Mouse (Mus musculus): ENCODE results near the gene Olfr1378.

The Olfr1378 gene

DNA sequence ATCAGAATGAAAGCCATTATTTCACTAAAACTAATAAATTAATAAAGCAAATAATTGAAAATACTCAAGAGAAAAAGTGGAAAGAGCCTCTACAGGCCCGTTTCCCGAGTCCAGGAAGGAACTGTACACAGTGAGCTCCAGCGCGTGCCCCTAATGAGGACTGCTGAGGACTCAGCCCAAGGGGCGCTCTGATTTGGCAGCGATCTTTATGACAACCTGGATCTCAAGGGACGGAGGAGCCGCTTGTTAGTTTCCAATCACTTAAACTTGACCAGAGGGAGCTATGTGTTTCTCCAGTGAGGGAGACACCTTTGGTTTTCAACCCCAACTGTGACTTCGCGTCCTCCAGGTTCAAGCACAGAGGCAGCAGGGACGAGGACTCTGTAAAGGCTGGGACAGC lies at the start of gene Olfr1378:
TSS of gene Olfr1378 (plus strand) at position 301 of the 400 bp plus-strand sequence.
- DNase-seq (ENCODE audit: low spot score): no peak

DNA sequence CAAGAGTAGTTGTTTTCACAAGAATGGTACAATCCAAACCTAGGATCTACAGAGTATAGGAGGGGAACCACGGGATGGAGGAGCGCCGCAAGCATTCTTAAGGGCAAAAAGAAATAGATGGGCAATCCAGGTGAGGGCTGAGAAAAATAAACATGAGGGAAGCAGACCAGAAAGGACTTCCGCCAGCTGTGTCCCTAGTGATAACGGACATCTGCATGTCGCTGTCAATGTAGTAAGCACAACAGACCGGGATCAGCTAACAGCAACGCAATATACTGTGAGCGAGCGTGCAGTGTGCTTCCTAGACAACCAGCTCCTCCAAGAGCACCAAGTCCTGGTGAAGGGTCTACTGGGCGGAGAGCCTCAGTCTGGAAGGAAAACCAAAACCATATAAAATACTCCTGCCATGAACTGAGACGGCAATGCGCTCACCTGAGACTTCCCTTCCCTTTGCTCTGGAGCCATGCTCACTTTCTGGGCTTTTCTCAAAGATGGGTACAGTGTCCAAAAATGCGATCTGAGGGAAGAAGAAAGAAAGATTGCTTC lies 35.8 kb upstream of the Olfr1378 start:
- DNase-seq (ENCODE audit: low spot score): no peak

DNA sequence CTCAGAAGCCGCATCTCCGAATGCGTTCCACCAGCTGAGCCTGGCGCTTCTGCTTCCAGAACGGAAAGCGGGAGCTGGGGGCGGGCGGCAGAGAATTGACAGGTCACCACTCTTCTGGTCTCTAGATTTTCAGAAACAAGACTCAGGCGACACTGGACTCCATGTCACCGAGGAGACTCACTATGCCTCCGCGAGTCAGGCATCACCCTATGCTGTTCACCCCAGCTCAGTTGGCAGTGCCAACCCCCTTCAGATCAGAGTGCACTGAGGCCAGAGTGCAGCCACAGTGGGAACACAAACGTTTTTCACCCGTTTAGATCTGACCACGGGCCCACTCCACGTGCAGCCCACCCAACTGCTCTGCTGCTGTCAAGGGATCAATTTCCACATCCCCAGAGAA lies 35.3 kb upstream of the Olfr1378 start:
- DNase-seq (ENCODE audit: low spot score): no peak

DNA sequence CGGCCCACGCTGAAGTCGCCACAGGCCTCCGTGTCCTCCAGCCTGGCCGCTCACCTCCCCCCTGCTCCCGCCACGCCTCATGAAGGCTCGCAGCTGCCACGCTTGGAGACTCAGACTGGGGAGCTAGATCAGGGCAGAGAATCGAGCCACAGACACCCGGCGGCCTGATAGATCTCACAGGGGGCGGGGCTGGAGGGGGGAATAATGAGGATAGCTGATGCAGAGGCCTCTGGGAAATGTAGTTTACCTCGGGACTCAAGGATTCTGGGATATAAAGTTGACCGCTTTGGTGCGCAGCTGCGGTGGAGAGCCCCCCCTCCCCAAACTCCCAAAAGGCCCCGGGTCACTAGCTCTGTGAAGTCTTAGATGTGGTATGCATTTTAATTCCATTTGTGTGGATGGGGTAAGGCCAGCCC lies 34.9 kb upstream of the Olfr1378 start, which contains the start of gene Zfp354b:
TSS of gene Zfp354b (minus strand) at position 183 of the 416 bp plus-strand sequence.
- DNase-seq (ENCODE audit: low spot score): peak; percentile 33

DNA sequence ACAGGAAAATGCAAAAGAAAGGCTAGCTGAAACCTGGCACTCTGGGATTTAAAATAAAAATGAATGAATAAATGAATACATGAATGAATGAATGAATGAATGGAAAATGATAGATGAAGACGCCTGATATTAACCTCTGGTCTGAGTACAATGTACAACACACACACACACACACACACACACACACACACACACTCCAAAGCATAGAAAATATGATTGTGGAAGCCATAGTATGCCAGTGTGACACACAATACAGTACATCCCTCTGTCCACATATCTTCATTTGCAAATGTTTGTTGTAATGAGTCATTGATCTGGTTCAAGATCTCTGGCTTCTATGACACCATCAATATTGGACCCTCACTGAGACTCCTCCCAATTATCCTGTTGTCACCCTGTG lies 34.3 kb upstream of the Olfr1378 start:
- no peak for DNase-seq (ENCODE audit: low spot score)

DNA sequence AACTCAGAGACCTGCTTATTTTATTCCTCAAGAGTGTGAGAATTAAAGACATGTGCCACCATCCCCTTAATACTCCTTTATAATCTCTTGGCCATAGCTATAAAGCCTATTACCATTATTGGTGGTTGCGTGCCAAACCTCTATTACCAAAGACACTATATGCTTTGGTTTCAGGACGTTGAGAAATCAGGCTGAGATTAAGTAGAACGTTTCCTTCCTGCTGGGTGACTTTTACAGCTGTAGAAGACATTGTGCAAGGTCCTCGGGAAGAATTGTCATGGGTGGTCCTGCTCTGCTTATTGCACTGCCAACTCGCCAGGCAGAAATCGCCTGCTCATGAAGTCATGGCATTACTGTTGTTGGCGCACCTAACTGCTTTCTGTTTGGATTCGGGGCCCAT lies 27.9 kb upstream of the Olfr1378 start:
- no peak for DNase-seq (ENCODE audit: low spot score)

DNA sequence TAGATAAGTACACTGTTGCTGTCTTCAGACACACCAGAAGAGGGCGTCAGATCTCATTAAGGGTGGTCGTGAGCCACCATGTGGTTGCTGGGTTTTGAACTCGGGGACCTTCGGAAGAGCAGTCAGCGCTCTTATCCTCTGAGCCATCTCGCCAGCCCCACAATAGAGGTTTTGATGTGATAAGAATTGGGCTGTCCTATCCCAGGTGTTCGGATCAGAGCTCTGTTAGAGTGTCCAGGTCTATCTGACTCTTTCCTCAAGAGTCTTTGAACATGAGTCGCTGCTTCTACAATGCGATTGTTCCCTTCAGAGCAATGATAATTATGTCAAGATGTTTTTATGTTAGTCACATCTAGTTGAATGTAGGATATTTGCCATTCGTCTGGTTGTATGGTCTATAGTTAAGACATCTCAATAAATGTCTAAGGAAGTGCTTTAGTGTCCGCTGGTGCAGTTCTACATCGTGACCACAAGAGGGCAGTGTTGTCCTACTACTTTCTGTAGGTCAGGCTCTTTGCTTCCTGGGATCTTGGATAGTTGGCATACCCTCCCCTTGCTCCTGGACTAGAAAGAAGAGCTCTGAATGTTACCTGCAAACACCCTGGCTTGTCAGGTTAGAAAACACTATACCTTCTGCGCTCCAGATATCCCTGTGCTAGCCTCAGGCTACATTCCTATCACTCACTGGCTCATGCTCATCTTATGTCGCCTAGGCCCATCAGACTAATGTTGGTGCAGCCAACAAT lies 26.5 kb upstream of the Olfr1378 start:
- no peak for DNase-seq (ENCODE audit: low spot score)

DNA sequence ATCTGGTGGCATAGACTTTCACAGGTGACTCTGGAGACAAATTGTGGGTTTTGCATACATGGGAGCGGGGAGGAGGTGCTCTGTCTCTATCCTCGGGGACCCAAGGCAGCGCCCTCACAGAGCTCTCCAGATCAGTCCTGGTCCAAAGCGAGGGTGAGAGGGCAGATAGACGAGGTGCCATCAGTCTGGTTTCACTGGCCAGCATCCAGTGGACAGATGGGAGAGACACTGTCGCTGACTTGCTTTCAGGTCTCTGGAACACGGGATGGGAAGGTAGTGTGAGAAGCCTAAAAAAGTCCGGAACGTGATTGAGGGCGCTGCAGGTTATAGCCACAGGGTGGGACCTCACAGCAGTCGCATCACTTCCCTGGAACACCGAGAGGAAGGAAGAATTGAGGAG lies 23.9 kb upstream of the Olfr1378 start:
- no peak for DNase-seq (ENCODE audit: low spot score)

DNA sequence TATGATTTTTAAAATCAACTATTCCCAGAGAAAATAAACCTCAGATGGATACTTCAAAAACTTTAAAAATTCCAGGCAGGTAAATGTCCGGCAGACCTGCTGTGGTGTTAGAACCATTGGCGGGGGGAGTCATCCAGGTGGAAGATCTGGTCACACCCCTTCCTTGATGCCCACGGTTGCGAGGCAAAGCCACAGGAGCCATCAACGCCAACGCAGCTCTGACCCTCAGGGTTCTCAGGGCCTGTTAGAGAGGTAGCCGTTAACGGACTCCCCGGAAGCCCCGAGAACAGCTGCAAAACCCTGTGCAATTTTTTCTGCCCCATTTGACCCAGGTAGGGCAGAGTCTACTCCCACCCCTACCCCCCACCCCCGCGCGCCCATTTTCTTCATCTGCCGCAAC lies 22.8 kb upstream of the Olfr1378 start, which contains the start of gene 4933414I15Rik:
TSS of gene 4933414I15Rik (minus strand) at position 260 of the 400 bp plus-strand sequence.
- no peak for DNase-seq (ENCODE audit: low spot score)

DNA sequence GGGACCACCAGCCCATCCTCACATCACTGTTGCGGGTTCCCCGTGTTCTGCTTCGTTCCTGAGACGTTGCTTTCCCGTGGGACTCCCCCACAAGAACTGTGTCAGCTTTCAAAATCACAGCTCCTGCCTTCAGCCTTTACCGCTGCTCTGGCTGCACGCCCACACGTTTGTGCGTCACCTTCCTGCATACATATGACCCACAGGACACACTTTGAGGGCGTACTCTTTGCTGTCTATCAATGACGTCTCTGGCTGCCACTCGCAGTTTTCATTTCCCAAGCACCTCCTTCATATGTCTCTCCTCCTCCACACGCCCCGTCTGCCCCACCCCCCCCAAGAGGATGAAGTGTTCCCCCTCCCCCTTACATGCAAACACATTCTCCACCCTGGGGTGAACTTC lies 14.0 kb upstream of the Olfr1378 start:
- no peak for DNase-seq (ENCODE audit: low spot score)

DNA sequence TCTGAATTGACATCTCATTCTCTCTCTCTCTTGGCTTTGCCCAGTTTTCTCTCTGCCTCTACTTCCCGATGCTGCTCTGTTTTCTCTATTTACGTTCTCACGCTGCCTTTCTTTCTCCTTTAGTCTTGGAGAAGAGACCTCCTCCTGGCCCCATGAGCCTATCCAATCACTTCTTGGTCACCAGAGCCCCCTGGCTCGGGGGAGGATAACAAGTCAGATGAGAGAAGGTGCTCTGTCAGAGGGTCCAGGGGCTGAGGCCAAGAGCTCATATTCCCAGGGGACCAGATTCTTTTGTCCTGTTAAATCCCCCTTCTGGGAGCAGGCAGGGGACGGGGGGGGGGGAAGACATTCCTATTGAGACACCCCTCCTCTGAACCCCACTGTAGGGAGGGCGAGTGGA lies 12.7 kb upstream of the Olfr1378 start, which contains the start of gene Prop1:
TSS of gene Prop1 (minus strand) at position 101 of the 400 bp plus-strand sequence.
- no peak for DNase-seq (ENCODE audit: low spot score)

DNA sequence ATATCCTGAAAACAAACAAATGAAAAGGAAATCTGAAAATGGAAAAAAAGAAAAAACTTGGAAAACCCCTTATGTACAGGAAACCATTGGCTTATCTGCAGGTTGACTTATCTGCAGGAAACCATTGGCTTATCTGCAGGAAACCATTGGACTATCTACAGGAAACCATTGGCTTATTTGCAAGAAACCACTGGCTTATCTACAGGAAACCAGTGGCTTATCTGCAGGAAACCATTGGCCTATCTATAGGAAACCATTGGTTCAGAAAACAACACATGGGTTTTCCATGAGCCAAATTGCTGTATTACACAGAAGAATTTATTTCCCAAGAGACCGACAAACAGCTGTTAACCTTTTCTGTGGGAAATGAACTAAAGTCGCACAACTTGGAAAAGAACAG lies 1.4 kb upstream of the Olfr1378 start:
- no peak for DNase-seq (ENCODE audit: low spot score)

DNA sequence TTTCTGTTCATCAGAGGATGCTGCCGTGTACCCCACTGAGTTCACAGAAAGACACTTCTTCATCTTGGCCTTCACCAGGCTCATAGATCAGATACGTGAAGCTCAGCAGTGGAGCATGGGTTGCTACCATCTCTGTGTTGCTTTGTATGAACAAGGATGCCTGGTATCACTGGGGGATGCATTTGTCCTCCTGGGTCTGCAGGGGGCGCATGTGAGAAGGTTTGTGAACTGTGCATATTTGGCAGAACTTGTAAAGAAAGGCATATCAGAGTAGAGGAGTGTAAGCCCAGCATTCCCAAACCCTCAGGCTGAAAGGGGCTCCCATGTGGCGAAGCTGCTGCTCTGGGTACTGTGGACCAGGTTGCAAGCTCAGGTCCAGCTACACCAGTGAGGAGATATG lies 10.9 kb downstream of the Olfr1378 start:
- DNase-seq (ENCODE audit: low spot score): no peak

DNA sequence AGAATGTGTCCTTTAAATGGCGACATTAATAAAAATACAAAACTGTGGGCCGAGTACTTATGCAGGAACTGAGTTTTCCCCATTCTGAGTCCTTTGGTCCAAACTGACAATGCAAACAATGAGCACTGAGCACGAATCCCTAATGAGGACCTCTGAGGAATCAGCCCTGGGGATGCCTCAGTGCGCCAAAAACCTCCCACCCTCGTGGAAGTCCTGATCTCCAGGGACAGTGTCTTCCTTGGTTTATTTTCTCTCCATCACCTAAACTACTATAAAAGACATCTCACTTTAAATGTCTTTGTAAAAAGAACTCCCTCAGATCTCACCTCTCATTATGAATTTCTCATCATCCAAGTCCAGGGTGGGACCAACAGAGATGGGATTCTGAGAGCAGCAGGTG lies 15.3 kb downstream of the Olfr1378 start, which contains the start of gene Olfr1377:
TSS of gene Olfr1377 (plus strand) at position 301 of the 400 bp plus-strand sequence.
- no peak for DNase-seq (ENCODE audit: low spot score)

DNA sequence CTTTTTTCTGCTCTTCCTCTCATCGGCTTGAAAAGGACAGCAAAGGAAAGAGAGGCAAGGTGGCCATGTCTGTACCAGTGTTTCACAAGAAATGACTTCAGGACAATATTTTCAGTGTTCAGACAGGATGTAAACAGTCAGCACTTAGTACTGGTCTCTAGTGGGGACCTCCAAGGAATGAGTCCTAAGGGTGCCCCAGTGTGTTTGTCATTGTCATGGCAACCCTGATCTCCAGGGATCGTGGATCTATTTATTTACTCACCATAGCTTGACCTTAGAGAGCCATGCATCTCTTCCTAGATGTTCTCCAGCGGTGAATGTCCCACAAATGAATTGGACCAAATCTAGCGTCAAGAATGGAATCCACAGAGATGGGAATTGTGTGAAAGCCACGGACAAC lies 37.0 kb downstream of the Olfr1378 start, which contains the start of gene Olfr51:
TSS of gene Olfr51 (plus strand) at position 301 of the 400 bp plus-strand sequence.
- DNase-seq (ENCODE audit: low spot score): no peak

DNA sequence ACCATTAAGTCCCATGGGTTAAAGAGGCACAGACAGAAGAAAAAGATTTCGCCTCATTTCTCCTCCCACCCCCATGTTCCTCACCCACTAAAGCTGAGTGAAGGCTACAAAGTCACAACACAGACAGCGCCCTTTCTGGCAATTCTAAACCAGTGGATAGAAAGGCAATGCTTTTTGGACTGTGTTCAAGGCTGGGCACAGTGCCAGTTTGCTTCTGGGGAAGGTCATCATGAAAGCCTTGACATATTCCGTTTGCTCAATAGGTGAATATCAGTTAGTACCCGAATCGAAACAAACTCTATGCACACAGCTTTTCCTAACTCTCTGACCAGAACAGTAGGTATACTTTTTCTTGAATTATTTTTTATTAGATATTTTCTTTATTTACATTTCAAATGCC lies 45.5 kb downstream of the Olfr1378 start:
- peak; percentile 11 for DNase-seq (ENCODE audit: low spot score)

DNA sequence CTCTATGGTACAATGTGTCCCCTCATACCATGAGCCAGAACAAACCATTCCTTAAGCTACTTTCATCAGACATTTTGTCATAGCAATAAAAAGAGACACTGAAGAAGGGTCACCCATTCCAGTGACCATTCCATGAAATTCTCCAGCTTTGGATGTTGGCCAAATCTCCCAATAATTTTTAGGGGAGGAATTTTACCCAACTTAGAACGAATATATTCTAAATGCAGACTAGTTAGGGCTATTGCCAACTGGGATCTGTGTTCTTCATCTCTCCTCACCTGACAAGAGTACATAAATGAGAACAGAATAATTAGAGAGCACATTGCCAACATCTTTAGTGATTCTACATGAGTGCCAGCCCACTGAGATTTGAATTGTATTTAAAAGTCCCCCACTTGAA lies 47.6 kb downstream of the Olfr1378 start, which contains the start of gene Olfr54:
TSS of gene Olfr54 (plus strand) at position 301 of the 400 bp plus-strand sequence.
- DNase-seq (ENCODE audit: low spot score): no peak

DNA sequence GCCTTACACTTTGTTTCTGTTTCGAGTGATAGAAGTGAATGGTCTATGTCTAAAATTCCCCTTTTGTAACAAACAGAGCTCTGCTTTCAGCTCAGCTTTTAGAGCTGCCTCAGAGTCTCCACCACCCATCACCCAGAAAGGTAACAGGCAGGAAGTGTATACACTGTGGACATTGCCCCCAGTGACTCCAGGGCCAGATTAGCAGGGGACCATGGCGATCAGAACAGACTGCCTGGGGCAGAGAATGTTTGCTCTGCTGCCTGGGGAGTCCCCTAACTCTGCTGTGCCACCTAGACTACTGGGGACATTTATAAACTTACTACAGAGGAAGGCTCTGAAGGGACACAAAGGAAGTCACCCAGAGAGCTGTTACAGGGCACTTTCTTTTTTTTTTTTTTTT lies 50.0 kb downstream of the Olfr1378 start:
- DNase-seq (ENCODE audit: low spot score): no peak

Data from ovary, postnatal 10 days (tissue).